Mouse (Mus musculus) midbrain, postnatal 0 days (tissue): ENCODE data around the gene Tnpo1. TPM values are rescaled to one million over a fixed set of nuclear protein-coding genes. Genes with fewer than 3 reads are reported as not detected.
A peak's percentile ranks its signal among the peaks of the same experiment; 100 is the strongest.

ENCODE experiments used
- ATAC-seq: fragments of 200-750 bp; cut with Nextera tagmentation; 2 replicates; pipeline ENCODE4 v1.8.0; 2017; ENCODE audit warnings: moderate number of reproducible peaks, mild to moderate bottlenecking, moderate TSS enrichment, moderate library complexity; ENCODE audit not compliant: low FRiP score
- DNase-seq: peaks from one replicate; pipeline ENCODE4 v3.0.0-alpha.2; 2015; ENCODE audit warnings: low spot score
- H3K27ac ChIP-seq: fragments of 300-500 bp; sonication (generic); 2 replicates; pipeline ENCODE4 v1.5.1; 2014; ENCODE audit warnings: low read depth, mild to moderate bottlenecking, low read length, mixed read lengths
- H3K27me3 ChIP-seq: fragments of 300-500 bp; sonication (generic); 2 replicates; pipeline ENCODE4 v1.6.1; 2014; ENCODE audit warnings: low read length, control low read depth, mixed read lengths; ENCODE audit not compliant: insufficient read depth
- H3K36me3 ChIP-seq: fragments of 300-500 bp; sonication (generic); 2 replicates; pipeline ENCODE4 v1.6.1; 2014; ENCODE audit warnings: low read length, control low read depth, mixed read lengths; ENCODE audit not compliant: insufficient read depth
- H3K4me1 ChIP-seq: fragments of 300-500 bp; sonication (generic); 2 replicates; pipeline ENCODE4 v1.6.1; 2014; ENCODE audit warnings: mild to moderate bottlenecking, control low read depth, antibody characterized with exemption, low read length, mixed read lengths; ENCODE audit not compliant: insufficient read depth
- H3K4me2 ChIP-seq: fragments of 300-500 bp; sonication (generic); 2 replicates; pipeline ENCODE4 v1.6.1; 2014; ENCODE audit warnings: low read depth, mild to moderate bottlenecking, low read length, mixed read lengths; ENCODE audit not compliant: poor library complexity, severe bottlenecking
- H3K4me3 ChIP-seq: fragments of 300-500 bp; sonication (generic); 2 replicates; pipeline ENCODE4 v1.5.1; 2014; ENCODE audit warnings: low read depth, mild to moderate bottlenecking, low read length, moderate library complexity
- H3K9ac ChIP-seq: fragments of 300-500 bp; sonication (generic); replicated peaks from 2 replicates; pipeline ENCODE4 v1.6.1; 2014; ENCODE audit warnings: mild to moderate bottlenecking, low read length, moderate library complexity, mixed read lengths; ENCODE audit not compliant: poor library complexity, severe bottlenecking
- H3K9me3 ChIP-seq: fragments of 300-500 bp; sonication (generic); 2 replicates; pipeline ENCODE4 v1.6.1; 2016; ENCODE audit warnings: low read length, control low read depth
- CTCF ChIP-seq: IDR thresholded peaks from 2 replicates; pipeline ENCODE4 v1.5.1; 2016; ENCODE audit warnings: antibody characterized with exemption, mild to moderate bottlenecking
- WGBS: fragments of 180-500 bp; shearing (Covaris S2); extraction: QIAGEN DNeasy Blood & Tissue Kit; methylation state at CpG from one replicate; pipeline ENCODE4 v1.1.7; 2014; 5-methylcytosine and 5-hydroxymethylcytosine counted together
- polyA plus RNA-seq: library from polyadenylated mRNA; unstranded; fragments of >200 nt; fragmentation: Nextera tagmentation; extraction: Ambion mirVana; gene quantifications from 2 replicates; pipeline ENCODE4 v1.2.1, GENCODE M21; 2015
- total RNA-seq: library from RNA; depleted of rRNA; stranded (reverse); fragments of >200 nt; gene quantifications from 2 replicates; pipeline ENCODE4 v1.2.3, GENCODE M21; 2014

Tnpo1 gene
- total and polyA plus RNA-seq, 2 experiments from 2014 or later: 20.1 to 78.8 TPM

DNA sequence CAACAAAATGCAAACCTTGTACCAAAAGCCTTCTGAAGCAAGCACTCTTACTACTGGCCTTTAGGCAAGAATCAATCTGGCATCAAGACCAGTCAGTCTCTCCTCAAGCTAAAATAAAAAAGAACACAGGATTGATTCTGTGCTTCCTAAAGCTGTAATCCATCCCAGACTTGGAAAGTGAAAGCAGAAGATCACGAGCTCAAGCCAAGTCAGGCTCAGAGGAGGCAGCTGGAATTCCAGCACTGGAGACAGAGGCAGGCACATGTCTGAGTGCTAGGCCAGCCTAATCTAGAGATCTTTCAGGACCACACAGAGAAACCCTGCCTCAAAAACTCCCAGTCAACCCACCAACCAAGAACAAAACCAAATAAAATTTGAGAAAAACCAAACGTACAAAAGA is 45.8 kb downstream of the Tnpo1 start:
- 61% methylated on average over 2 of the region's 2 CpGs for WGBS
- Histone ChIP-seq H3K9me3 (no peaks in the 10 kb centered on the region), H3K27ac (no peak overlapping the region), H3K36me3 (peaks cover 14% of the 10 kb centered on the region), H3K4me2 (no peak overlapping the region), H3K4me3 (no peak overlapping the region), H3K4me1 (no peaks in the 10 kb centered on the region), H3K27me3 (no peaks in the 10 kb centered on the region), H3K9ac (no peak overlapping the region)
- ATAC-seq: no peak
- no peak for DNase-seq
- TF ChIP-seq CTCF: no peak

DNA sequence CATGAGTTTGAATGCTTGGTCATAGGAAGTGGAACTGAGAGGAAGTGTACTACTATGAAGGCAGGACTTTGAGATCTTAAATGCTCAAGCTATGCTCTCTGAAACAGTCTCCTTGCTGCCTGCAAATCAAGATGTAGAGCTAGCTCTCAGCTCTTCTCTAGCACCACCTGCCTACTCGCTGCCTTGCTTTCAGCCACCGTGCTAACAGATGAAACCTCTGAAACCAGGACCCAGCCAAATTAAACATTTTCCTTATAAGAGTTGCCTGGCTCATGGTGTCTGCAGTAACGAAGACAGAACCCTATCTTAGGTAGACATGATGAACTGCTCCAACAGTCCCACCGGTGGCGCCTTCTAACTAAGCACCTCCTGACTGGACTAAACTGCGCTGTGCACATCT is 46.8 kb downstream of the Tnpo1 start:
- H3K36me3 ChIP-seq: peaks cover 11% of the 10 kb centered on the region; the same call in 1 of the 2 replicates
- H3K4me3 ChIP-seq: no peak overlapping the region
- 95% methylated on average over 6 of the region's 6 CpGs for WGBS
- H3K27ac ChIP-seq: no peak overlapping the region
- no peaks in the 10 kb centered on the region for H3K4me1 ChIP-seq
- no peak overlapping the region for H3K9ac ChIP-seq
- no peak for ATAC-seq
- H3K4me2 ChIP-seq: no peak overlapping the region
- no peaks in the 10 kb centered on the region for H3K9me3 ChIP-seq
- no peak for DNase-seq
- no peak for TF ChIP-seq CTCF
- H3K27me3 ChIP-seq: no peaks in the 10 kb centered on the region

GRCm38 (mm10) chr13:98877165-98877564 is 49.0 kb downstream of the Tnpo1 start:
- H3K36me3 ChIP-seq: peaks cover 8% of the 10 kb centered on the region; the same call in 1 of the 2 replicates
- ATAC-seq (no peak), DNase-seq (no peak)
- no peak overlapping the region for H3K27ac ChIP-seq
- no peaks in the 10 kb centered on the region for H3K4me1 ChIP-seq
- no peaks in the 10 kb centered on the region for H3K9me3 ChIP-seq
- no peak overlapping the region for H3K9ac ChIP-seq
- no peak for TF ChIP-seq CTCF
- H3K4me3 ChIP-seq: no peak overlapping the region
- H3K4me2 ChIP-seq: no peak overlapping the region
- WGBS: 92% methylated on average over 2 of the region's 2 CpGs
- H3K27me3 ChIP-seq: no peaks in the 10 kb centered on the region

DNA sequence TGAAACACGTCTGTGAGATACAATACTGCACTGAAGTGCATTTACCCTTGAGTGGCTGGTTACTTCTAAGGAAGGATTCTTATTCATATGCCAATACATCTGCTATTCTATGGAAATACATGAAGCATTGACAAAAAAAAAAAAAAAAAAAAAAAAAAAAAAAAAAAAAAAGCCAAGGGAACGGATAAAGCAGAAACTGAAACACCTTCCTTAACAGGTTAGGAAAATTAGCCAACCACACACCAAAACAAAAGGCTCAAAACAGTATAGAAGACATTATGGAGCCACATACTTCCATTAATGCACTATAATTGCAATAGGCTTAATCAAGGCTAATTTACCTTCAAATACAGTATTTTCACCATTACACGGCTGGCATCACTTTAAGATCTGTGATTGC is 51.5 kb downstream of the Tnpo1 start:
- Histone ChIP-seq H3K9ac (no peak overlapping the region), H3K4me2 (no peak overlapping the region), H3K27me3 (no peaks in the 10 kb centered on the region), H3K4me3 (no peak overlapping the region), H3K27ac (no peak overlapping the region), H3K4me1 (no peaks in the 10 kb centered on the region), H3K9me3 (no peaks in the 10 kb centered on the region), H3K36me3 (peaks cover 30% of the 10 kb centered on the region)
- no peak for TF ChIP-seq CTCF
- no peak for ATAC-seq
- DNase-seq: no peak
- 82% methylated on average over 3 of the region's 3 CpGs for WGBS

DNA sequence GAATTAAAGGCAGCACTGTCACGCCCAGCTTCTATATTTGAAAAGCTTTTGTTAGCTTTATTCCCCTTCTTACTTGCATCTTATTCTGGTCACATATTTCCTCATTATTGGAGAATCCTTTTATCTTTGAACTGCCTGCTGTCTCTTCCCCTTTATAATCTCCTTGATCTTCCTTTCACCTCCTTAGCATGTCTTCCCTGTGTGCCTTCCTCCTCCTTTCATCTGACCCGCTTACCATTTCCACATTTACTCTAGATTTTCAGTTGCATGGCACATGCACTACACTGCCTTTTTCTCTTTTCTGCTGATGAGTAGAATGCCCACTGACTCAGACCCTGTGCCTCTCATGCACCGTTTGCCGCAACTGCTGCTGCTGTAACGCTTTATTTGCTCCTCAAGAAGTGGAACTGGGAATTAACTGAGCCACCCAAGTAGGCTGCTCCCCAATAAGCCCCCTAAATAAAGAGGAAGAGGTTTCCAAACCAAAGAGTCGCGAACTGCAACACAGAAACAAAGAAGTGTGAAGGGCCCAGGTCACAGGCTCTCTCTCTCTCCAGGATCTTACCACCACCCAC is 53.8 kb downstream of the Tnpo1 start:
- ATAC-seq (peak; percentile 44; the same call in 1 of the 2 replicates), DNase-seq (no peak)
- Histone ChIP-seq H3K36me3 (peaks cover 36% of the 10 kb centered on the region), H3K9ac (no peak overlapping the region), H3K9me3 (no peaks in the 10 kb centered on the region), H3K27me3 (no peaks in the 10 kb centered on the region), H3K4me3 (no peak overlapping the region), H3K4me2 (no peak overlapping the region), H3K4me1 (no peaks in the 10 kb centered on the region), H3K27ac (no peak overlapping the region)
- WGBS: 20% methylated on average over 7 of the region's 7 CpGs
- TF ChIP-seq CTCF: no peak

GRCm38 (mm10) chr13:98871263-98871662 is 54.9 kb downstream of the Tnpo1 start:
- H3K27me3 ChIP-seq: no peaks in the 10 kb centered on the region
- no peak overlapping the region for H3K4me2 ChIP-seq
- H3K4me1 ChIP-seq: no peaks in the 10 kb centered on the region
- H3K9ac ChIP-seq: no peak overlapping the region
- H3K9me3 ChIP-seq: no peaks in the 10 kb centered on the region
- TF ChIP-seq CTCF: no peak
- DNase-seq (no peak), ATAC-seq (no peak)
- 56% methylated on average over 1 of the region's 1 CpGs for WGBS
- H3K27ac ChIP-seq: no peak overlapping the region
- no peak overlapping the region for H3K4me3 ChIP-seq
- peaks cover 38% of the 10 kb centered on the region for H3K36me3 ChIP-seq
